Mouse (Mus musculus) heart, embryonic 15.5 days (tissue): ENCODE measurements at regions not wholly inside any gene's neighbourhood (a gene's known extent, or its start where the extent isn't known, plus 50 kb on each side); places are given as distances from the start of the nearest gene placed in this dataset.

Experiments
- ATAC-seq: fragments of 200-750 bp; cut with Nextera tagmentation; replicated peaks from 2 replicates; pipeline ENCODE4 v1.8.0; 2017; ENCODE audit warnings: low read depth, moderate TSS enrichment; ENCODE audit not compliant: insufficient number of reproducible peaks, insufficient read depth, low FRiP score
- H3K27ac ChIP-seq: fragments of 300-500 bp; sonication (generic); 2 replicates; pipeline ENCODE4 v1.5.1; 2015; ENCODE audit warnings: mild to moderate bottlenecking, inconsistent platforms
- H3K27me3 ChIP-seq: fragments of 300-500 bp; sonication (generic); 2 replicates; pipeline ENCODE4 v1.6.1; 2015; ENCODE audit warnings: inconsistent platforms
- H3K36me3 ChIP-seq: fragments of 300-500 bp; sonication (generic); 2 replicates; pipeline ENCODE4 v1.6.1; 2015; ENCODE audit warnings: mild to moderate bottlenecking, inconsistent platforms
- H3K4me1 ChIP-seq: fragments of 300-500 bp; sonication (generic); replicated peaks from 2 replicates; pipeline ENCODE4 v1.6.1; 2015; ENCODE audit warnings: inconsistent platforms
- H3K4me2 ChIP-seq: fragments of 300-500 bp; sonication (generic); 2 replicates; pipeline ENCODE4 v1.6.1; 2015; ENCODE audit warnings: inconsistent platforms, mild to moderate bottlenecking, moderate library complexity
- H3K4me3 ChIP-seq: fragments of 300-500 bp; sonication (generic); 2 replicates; pipeline ENCODE4 v1.5.1; 2015; ENCODE audit warnings: mild to moderate bottlenecking, inconsistent platforms
- H3K9ac ChIP-seq: fragments of 300-500 bp; sonication (generic); 2 replicates; pipeline ENCODE4 v1.6.1; 2015; ENCODE audit warnings: mild to moderate bottlenecking, inconsistent platforms
- H3K9me3 ChIP-seq: fragments of 300-500 bp; sonication (generic); replicated peaks from 2 replicates; pipeline ENCODE4 v1.6.1; 2016; ENCODE audit warnings: inconsistent platforms
- WGBS: fragments of 180-500 bp; shearing (Covaris S2); methylation state at CpG from one replicate; pipeline ENCODE4 v1.1.7; 2015; ENCODE audit warnings: mixed read lengths; 5-methylcytosine and 5-hydroxymethylcytosine counted together

- no peak for ATAC-seq
- Histone ChIP-seq H3K9ac (no peak overlapping the region), H3K27ac (no peak overlapping the region), H3K27me3 (peaks cover 8% of the 10 kb centered on the region; the same call in 1 of the 2 replicates), H3K9me3 (no peaks in the 10 kb centered on the region), H3K4me2 (no peak overlapping the region), H3K4me1 (no peaks in the 10 kb centered on the region), H3K4me3 (no peak overlapping the region), H3K36me3 (no peaks in the 10 kb centered on the region)
- 75% methylated on average over 5 of the region's 5 CpGs for WGBS
Observed at GRCm38 (mm10) chr9:89828156-89828555, 81.6 kb upstream of the Rasgrf1 start.

- Histone ChIP-seq H3K9me3 (no peaks in the 10 kb centered on the region), H3K4me3 (no peak overlapping the region), H3K27ac (no peak overlapping the region), H3K27me3 (peaks cover 8% of the 10 kb centered on the region; the same call in 1 of the 2 replicates), H3K36me3 (no peaks in the 10 kb centered on the region), H3K4me1 (no peaks in the 10 kb centered on the region), H3K9ac (no peak overlapping the region), H3K4me2 (peak overlapping the region; percentile 60)
- no peak for ATAC-seq
- WGBS = 55% methylated on average over 5 of the region's 5 CpGs
Observed at GRCm38 (mm10) chr9:89827564-89827963, 82.1 kb upstream of the Rasgrf1 start.

GRCm38 (mm10) chr9:89826712-89827548 lies 82.8 kb upstream of the Rasgrf1 start:
- H3K4me3 ChIP-seq = peak overlapping the region; percentile 38
- peak overlapping the region; percentile 60 for H3K4me2 ChIP-seq
- ATAC-seq = peak; percentile 63
- H3K9me3 ChIP-seq = no peaks in the 10 kb centered on the region
- H3K27ac ChIP-seq = no peak overlapping the region
- no peaks in the 10 kb centered on the region for H3K36me3 ChIP-seq
- H3K9ac ChIP-seq = no peak overlapping the region
- H3K27me3 ChIP-seq = peaks cover 8% of the 10 kb centered on the region; the same call in 1 of the 2 replicates
- WGBS = 35% methylated on average over 24 of the region's 24 CpGs
- 0 out of 2 replicates have a peak, but pooled peaks cover under 1% of the 10 kb centered on the region for H3K4me1 ChIP-seq

DNA sequence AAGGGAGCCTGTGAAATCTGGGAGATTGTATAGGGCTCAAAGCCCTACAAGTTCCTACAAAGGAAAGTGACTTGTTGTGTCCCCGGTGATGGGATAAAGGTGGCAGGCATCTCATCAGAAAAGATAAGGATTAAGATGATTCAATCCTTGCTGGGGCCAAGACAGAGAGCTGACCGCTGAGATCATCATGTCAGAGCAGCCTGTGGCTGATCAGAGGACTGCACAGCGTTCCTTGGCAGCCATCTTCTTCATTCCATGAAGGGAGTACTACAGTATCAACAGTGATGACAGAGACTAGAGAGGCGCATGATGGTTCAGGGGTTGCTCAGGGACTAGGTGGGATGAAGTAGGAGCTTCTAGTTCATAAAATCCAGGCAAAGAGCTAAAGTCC lies 83.6 kb upstream of the Ankrd34c start:
- no peaks in the 10 kb centered on the region for H3K9me3 ChIP-seq
- no peak overlapping the region for H3K4me3 ChIP-seq
- H3K4me2 ChIP-seq = peak overlapping the region; percentile 16; the same call in 1 of the 2 replicates
- no peak overlapping the region for H3K27ac ChIP-seq
- 51% methylated on average over 4 of the region's 4 CpGs for WGBS
- H3K4me1 ChIP-seq = peaks cover 11% of the 10 kb centered on the region
- H3K27me3 ChIP-seq = no peaks in the 10 kb centered on the region
- peak; percentile 47; the same call in 1 of the 2 replicates for ATAC-seq
- H3K36me3 ChIP-seq = no peaks in the 10 kb centered on the region
- H3K9ac ChIP-seq = no peak overlapping the region

- 0 out of 2 replicates have a peak, but pooled peaks have one; percentile 47 for ATAC-seq
- peak overlapping the region; percentile 16; the same call in 1 of the 2 replicates for H3K4me2 ChIP-seq
- H3K27ac ChIP-seq = no peak overlapping the region
Observed at GRCm38 (mm10) chr9:89821109-89821852, 83.0 kb upstream of the Ankrd34c start.

DNA sequence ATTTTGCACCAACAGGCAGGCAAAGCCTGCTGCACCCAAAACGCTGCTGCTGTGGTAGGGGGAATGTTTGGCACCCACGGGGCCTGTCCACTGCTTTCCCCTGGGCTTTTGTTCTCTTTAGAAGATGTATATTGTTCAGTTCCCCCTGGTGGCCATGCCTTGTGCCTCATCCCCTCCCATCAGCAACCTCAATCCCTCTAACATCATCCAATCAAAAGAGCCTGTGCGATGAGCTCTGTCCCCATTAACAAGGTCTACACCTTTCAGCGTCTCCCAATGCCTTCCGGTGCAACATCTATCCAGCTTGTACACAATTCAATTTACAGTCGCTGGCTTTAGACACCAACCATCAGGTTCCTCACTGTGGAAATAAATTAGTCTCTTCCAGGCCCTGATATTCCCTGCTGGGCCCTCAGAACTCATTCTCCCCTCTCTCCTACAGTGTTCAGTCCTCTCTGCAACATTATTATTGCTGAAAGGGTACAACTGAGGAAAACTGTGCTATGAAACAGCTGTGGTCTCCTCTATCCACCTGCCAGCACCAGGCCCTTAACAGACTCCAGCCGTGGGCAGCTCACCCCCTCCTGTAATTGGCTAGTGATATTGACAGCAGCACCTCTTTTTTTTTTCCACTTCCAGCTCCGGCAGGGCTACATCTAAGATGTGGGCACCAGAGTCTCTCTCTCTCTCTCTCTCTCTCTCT lies 75.5 kb upstream of the Ankrd34c start:
- no peak for ATAC-seq
- H3K9me3 ChIP-seq = no peaks in the 10 kb centered on the region

More at GRCm38 (mm10) chr9:89821109-89821852, 83.0 kb upstream of the Ankrd34c start:
- Histone ChIP-seq H3K36me3 (no peaks in the 10 kb centered on the region), H3K4me1 (peaks cover 11% of the 10 kb centered on the region), H3K9me3 (no peaks in the 10 kb centered on the region), H3K9ac (no peak overlapping the region), H3K27me3 (no peaks in the 10 kb centered on the region), H3K4me3 (no peak overlapping the region)
- 48% methylated on average over 20 of the region's 20 CpGs for WGBS

DNA sequence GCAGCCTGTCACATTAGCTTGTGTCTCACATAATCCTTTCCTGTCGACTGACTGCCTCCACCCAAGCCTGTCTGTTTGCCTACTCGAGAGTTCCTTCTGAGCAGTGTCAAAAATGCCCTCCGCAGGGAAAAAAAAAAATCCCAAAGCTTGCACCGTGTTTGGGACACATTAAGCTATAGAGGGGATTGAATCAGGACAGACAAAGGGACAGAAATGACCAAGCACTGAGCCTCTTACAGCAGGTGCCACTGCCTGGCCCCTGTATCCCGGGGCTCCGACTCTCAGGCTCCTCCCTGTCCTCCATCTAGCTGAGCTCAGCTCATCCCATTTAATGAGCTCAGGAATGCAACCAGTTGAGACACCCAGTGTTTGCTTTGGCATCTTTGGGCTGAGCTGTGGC lies 69.1 kb upstream of the Ankrd34c start:
- no peak overlapping the region for H3K4me3 ChIP-seq
- 51% methylated on average over 6 of the region's 6 CpGs for WGBS
- no peaks in the 10 kb centered on the region for H3K27me3 ChIP-seq
- H3K9ac ChIP-seq = no peak overlapping the region
- no peak overlapping the region for H3K27ac ChIP-seq
- no peak for ATAC-seq
- no peaks in the 10 kb centered on the region for H3K36me3 ChIP-seq
- no peaks in the 10 kb centered on the region for H3K4me1 ChIP-seq
- no peak overlapping the region for H3K4me2 ChIP-seq
- H3K9me3 ChIP-seq = no peaks in the 10 kb centered on the region

More for the DNA sequence above, 75.5 kb upstream of the Ankrd34c start:
- H3K36me3 ChIP-seq = no peaks in the 10 kb centered on the region
- H3K4me2 ChIP-seq = no peak overlapping the region
- H3K27ac ChIP-seq = no peak overlapping the region
- 54% methylated on average over 8 of the region's 8 CpGs for whole genome bisulfite sequencing
- H3K4me3 ChIP-seq = no peak overlapping the region
- H3K9ac ChIP-seq = no peak overlapping the region
- no peaks in the 10 kb centered on the region for H3K4me1 ChIP-seq
- H3K27me3 ChIP-seq = no peaks in the 10 kb centered on the region

GRCm38 (mm10) chr9:89802658-89803057 lies 64.4 kb upstream of the Ankrd34c start:
- Histone ChIP-seq H3K9me3 (no peaks in the 10 kb centered on the region), H3K4me2 (peak overlapping the region; percentile 22), H3K36me3 (no peaks in the 10 kb centered on the region), H3K27me3 (no peaks in the 10 kb centered on the region), H3K4me1 (no peaks in the 10 kb centered on the region), H3K9ac (no peak overlapping the region), H3K27ac (no peak overlapping the region), H3K4me3 (0 out of 2 replicates have a peak overlapping the region, but pooled peaks have one; percentile 2)
- ATAC-seq = no peak
- WGBS = 49% methylated on average over 10 of the region's 10 CpGs

- Histone ChIP-seq H3K4me3 (no peak overlapping the region), H3K9me3 (no peaks in the 10 kb centered on the region), H3K36me3 (no peaks in the 10 kb centered on the region), H3K27me3 (no peaks in the 10 kb centered on the region), H3K27ac (no peak overlapping the region), H3K4me2 (no peak overlapping the region), H3K9ac (no peak overlapping the region), H3K4me1 (no peaks in the 10 kb centered on the region)
- ATAC-seq = no peak
- WGBS = 6% methylated on average over 6 of the region's 6 CpGs
Observed at GRCm38 (mm10) chr9:89793018-89793417, 54.7 kb upstream of the Ankrd34c start.

- H3K27ac ChIP-seq = no peak overlapping the region
- no peaks in the 10 kb centered on the region for H3K4me1 ChIP-seq
- no peaks in the 10 kb centered on the region for H3K27me3 ChIP-seq
- 70% methylated on average over 5 of the region's 5 CpGs for WGBS
- H3K36me3 ChIP-seq = no peaks in the 10 kb centered on the region
- H3K9me3 ChIP-seq = no peaks in the 10 kb centered on the region
- H3K4me2 ChIP-seq = no peak overlapping the region
- no peak overlapping the region for H3K9ac ChIP-seq
- H3K4me3 ChIP-seq = no peak overlapping the region
- ATAC-seq = no peak
Observed at GRCm38 (mm10) chr9:89789926-89790325, 51.7 kb upstream of the Ankrd34c start.

DNA sequence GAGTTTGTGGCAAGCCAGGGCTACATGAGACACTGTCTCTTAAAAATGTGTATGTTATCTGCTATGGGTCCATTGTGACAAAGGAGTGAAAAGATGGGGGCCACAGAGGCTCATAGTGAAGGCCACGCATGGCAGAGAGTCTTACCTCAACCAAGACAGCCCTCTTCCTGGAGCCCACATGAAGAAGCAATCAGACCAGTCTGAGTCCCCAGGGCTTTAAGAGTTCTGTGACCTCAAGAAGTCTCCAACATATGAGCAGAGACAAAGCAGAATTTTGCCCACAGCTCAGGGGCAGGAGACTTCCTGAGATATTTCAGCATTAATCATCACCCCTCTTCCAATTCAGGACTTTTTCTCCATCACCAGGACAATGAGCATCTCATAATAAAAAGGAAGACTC lies 50.4 kb upstream of the Ankrd34c start:
- 71% methylated on average over 1 of the region's 1 CpGs for WGBS
- H3K27me3 ChIP-seq = no peaks in the 10 kb centered on the region
- H3K4me1 ChIP-seq = no peaks in the 10 kb centered on the region
- H3K9me3 ChIP-seq = no peaks in the 10 kb centered on the region
- H3K4me2 ChIP-seq = no peak overlapping the region
- ATAC-seq = no peak
- no peaks in the 10 kb centered on the region for H3K36me3 ChIP-seq
- no peak overlapping the region for H3K9ac ChIP-seq
- no peak overlapping the region for H3K27ac ChIP-seq
- no peak overlapping the region for H3K4me3 ChIP-seq
